Mouse (Mus musculus) embryonic facial prominence, embryonic 11.5 days (tissue): Measurements from ENCODE around the gene Mcrip1. TPM values are rescaled to one million over a fixed set of nuclear protein-coding genes. Genes with fewer than 3 reads are reported as not detected.
A peak's percentile ranks its signal among the peaks of the same experiment; 100 is the strongest.

Experiments used
- ATAC-seq: fragments of 200-750 bp; cut with Nextera tagmentation; replicated peaks from 2 replicates; pipeline ENCODE4 v1.8.0; 2017; ENCODE audit warnings: low read depth; ENCODE audit not compliant: insufficient number of reproducible peaks, low FRiP score, low TSS enrichment
- DNase-seq: peaks from one replicate; pipeline ENCODE4 v3.0.0-alpha.2; 2015; ENCODE audit warnings: low spot score
- H3K27ac ChIP-seq: fragments of 300-500 bp; sonication (generic); replicated peaks from 2 replicates; pipeline ENCODE4 v1.5.1; 2014; ENCODE audit warnings: mild to moderate bottlenecking, low read depth, low read length, control low read depth
- H3K27me3 ChIP-seq: fragments of 300-500 bp; sonication (generic); 2 replicates; pipeline ENCODE4 v1.6.1; 2014; ENCODE audit warnings: mild to moderate bottlenecking, low read length, moderate library complexity, mixed read lengths; ENCODE audit not compliant: control insufficient read depth, insufficient read depth
- H3K36me3 ChIP-seq: fragments of 300-500 bp; sonication (generic); replicated peaks from 2 replicates; pipeline ENCODE4 v1.6.1; 2014; ENCODE audit warnings: low read depth, mild to moderate bottlenecking, low read length, moderate library complexity, mixed read lengths; ENCODE audit not compliant: control insufficient read depth, insufficient read depth
- H3K4me1 ChIP-seq: fragments of 300-500 bp; sonication (generic); 2 replicates; pipeline ENCODE4 v1.6.1; 2014; ENCODE audit warnings: low read length, mixed read lengths; ENCODE audit not compliant: control insufficient read depth, insufficient read depth
- H3K4me2 ChIP-seq: fragments of 300-500 bp; sonication (generic); 2 replicates; pipeline ENCODE4 v1.6.1; 2014; ENCODE audit warnings: low read depth, mild to moderate bottlenecking, control low read depth, low read length, moderate library complexity
- H3K4me3 ChIP-seq: fragments of 300-500 bp; sonication (generic); 2 replicates; pipeline ENCODE4 v1.5.1; 2014; ENCODE audit warnings: low read depth, low read length, control low read depth
- H3K9ac ChIP-seq: fragments of 300-500 bp; sonication (generic); replicated peaks from 2 replicates; pipeline ENCODE4 v1.6.1; 2014; ENCODE audit warnings: mild to moderate bottlenecking, control low read depth, low read length
- H3K9me3 ChIP-seq: fragments of 300-500 bp; sonication (generic); replicated peaks from 2 replicates; pipeline ENCODE4 v1.6.1; 2016; ENCODE audit warnings: mild to moderate bottlenecking, low read length, inconsistent platforms, mixed read lengths; ENCODE audit not compliant: control insufficient read depth
- WGBS: fragments of 180-500 bp; shearing (Covaris S2); extraction: QIAGEN DNeasy Blood & Tissue Kit; methylation state at CpG from one replicate; pipeline ENCODE4 v1.1.7; 2014; 5-methylcytosine and 5-hydroxymethylcytosine counted together
- polyA plus RNA-seq: library from polyadenylated mRNA; unstranded; fragments of >200 nt; fragmentation: Nextera tagmentation; extraction: Ambion mirVana; gene quantifications from 2 replicates; pipeline ENCODE4 v1.2.1, GENCODE M21; 2014

Mcrip1 gene
- polyA plus RNA-seq, 1 experiment from 2014 or later, result 223 TPM

DNA sequence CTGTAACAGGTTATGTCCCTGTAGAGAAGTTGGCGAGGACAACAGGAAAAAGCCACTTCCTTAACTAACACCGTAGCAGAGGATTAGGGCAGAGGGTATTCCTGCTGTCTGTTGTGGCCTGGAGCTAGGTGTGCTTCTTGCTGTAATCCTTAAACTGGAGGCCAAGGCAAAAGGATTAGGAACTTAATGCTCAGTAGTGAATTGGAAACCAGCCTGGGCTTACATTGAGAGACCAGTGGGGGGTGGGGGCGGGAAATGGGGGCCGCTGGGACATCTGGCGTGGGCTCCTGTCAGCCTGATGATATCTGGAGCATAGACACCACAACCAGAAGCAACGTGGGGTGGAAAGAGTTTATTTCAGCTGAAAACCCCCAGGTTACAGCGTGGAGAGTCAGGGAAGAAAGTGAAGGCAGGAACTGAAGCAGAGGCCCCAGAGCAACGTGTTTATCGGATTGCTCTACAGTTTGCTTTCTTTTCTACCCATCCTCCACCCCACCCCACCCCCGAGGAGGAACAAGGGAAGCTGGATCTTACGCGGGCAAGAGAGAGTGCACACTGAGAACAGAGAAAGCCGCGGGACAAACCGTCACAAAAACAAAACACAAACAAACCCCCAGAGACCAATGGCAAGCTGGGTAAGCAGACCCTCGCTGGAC, 39.0 kb downstream of the Mcrip1 start:
- no peak overlapping the region; the same call in 1 of the 2 replicates for H3K27ac ChIP-seq
- DNase-seq, result peak; percentile 48
- 4% methylated on average over 16 of the region's 16 CpGs for WGBS

DNA sequence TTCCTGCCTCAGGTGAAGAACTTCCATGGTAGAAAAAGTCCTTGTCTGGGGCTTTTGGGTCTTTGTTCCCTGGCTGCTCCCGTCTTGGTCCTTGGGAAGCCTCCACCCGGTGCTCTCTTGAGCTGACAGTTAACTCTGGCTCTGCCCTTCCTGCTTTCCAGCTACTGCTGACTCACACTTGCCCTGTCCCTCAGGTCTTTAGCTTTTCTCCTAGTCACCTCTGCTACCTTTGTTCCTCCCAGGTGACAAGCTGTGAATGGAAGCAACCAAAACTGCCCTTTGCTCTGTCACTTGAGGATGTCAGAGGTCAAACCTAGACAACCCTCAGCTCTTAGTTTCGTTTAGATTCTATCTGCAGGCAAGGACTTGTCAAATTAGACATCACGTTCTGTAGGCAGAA, 39.6 kb downstream of the Mcrip1 start:
- Histone ChIP-seq H3K4me1 (no peaks in the 10 kb centered on the region; the same call in 1 of the 2 replicates), H3K9ac (no peak overlapping the region), H3K27me3 (no peaks in the 10 kb centered on the region), H3K4me2 (no peak overlapping the region), H3K36me3 (no peaks in the 10 kb centered on the region), H3K4me3 (no peak overlapping the region), H3K27ac (no peak overlapping the region), H3K9me3 (no peaks in the 10 kb centered on the region)
- no peak for ATAC-seq
- WGBS, result 25% methylated on average over 4 of the region's 4 CpGs
- DNase-seq, result no peak

More for the DNA sequence above, 39.0 kb downstream of the Mcrip1 start:
- H3K9ac ChIP-seq, result peak overlapping the region; percentile 61
- peak overlapping the region; percentile 40 for H3K4me2 ChIP-seq
- H3K4me1 ChIP-seq, result no peaks in the 10 kb centered on the region; the same call in 1 of the 2 replicates
- no peak for ATAC-seq
- no peaks in the 10 kb centered on the region for H3K27me3 ChIP-seq
- H3K9me3 ChIP-seq, result no peaks in the 10 kb centered on the region
- 0 out of 2 replicates have a peak overlapping the region, but pooled peaks have one; percentile 6 for H3K4me3 ChIP-seq
- no peaks in the 10 kb centered on the region for H3K36me3 ChIP-seq

DNA sequence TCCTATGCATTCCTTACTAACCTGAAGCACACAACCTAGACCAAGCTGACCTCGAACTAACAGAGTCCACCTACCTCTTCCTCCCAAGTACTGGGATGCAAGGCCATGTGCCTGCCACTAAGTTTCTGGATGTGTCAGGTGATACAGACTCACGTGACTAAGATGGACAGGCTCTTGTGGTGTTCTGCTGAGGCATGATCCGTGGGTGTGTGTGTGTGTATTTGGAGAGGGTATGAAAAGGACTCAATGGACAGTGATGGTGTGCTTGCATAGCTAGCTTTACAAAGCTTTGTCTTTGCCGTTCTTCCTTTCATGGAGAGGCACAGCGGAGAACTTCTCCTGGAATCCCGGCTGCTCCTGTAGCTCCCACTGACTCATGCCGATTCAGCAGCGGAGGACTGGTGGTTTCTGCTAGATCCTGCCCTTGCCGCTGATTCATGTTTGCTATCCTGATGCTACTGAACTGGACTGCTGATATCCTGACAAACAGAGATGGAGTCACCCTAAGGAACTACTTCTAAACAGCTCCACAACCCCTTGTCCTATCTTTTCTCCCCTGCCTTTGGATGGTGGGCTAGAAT, 41.1 kb downstream of the Mcrip1 start:
- no peaks in the 10 kb centered on the region for H3K9me3 ChIP-seq
- DNase-seq (no peak), ATAC-seq (no peak)
- no peak overlapping the region for H3K9ac ChIP-seq
- no peaks in the 10 kb centered on the region; the same call in 1 of the 2 replicates for H3K4me1 ChIP-seq
- H3K27me3 ChIP-seq, result no peaks in the 10 kb centered on the region
- WGBS, result 89% methylated on average over 9 of the region's 9 CpGs
- no peak overlapping the region for H3K4me3 ChIP-seq
- H3K27ac ChIP-seq, result no peak overlapping the region
- H3K36me3 ChIP-seq, result no peaks in the 10 kb centered on the region
- H3K4me2 ChIP-seq, result no peak overlapping the region

DNA sequence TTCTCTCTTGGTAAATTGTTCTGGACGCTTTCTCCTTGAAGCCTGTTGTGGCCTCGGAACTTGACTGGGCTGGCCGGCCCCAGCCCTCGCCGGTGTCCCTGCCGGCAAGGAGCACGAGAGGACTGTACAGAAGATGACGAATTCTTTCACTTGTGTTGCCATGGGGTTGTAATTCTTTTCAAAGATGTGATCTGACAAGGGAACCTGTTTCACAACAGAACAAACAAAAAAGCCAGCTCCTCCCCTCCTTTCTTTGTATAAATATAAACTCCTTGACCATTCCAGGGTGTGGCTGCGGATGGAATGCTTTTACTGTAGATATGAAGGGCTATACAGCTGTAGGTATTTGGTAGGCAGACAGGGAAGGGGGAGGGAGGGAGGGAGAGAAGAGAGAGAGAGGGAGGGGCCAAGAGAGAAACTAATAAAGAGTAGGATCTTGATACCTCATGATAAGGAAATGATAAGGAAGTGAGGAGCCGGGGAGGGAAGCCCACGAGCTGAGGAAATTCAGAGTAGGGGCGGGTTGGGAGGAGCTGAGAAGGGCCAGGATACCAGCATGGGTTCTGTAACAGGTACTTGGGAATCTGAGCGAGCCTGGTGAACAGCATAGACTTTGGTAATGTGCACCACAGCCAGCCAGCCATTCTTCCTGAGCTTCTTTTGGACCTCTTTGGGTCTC, 41.8 kb downstream of the Mcrip1 start:
- WGBS, result 78% methylated on average over 13 of the region's 13 CpGs

DNA sequence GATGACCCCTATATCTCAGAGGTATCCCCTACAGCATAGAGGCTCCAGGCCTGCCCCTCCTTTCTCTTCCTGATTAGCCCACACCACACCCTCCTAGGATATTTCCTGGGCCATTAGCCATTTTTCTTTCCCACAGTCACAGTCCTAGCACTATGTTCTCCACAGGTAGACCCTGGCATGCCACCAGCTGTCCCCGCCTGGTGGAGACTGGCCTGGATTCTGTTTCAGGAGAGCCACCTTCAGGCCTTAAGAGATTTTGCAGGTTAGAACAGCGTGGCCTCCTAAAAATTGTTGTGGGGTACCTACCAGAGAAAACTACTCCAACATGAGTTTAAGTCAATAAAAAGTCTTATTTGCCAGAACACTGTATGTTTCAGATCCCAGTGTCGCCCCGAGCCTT, 42.6 kb downstream of the Mcrip1 start:
- Histone ChIP-seq H3K4me3 (no peak overlapping the region), H3K4me2 (no peak overlapping the region), H3K9me3 (no peaks in the 10 kb centered on the region), H3K27me3 (no peaks in the 10 kb centered on the region), H3K36me3 (no peaks in the 10 kb centered on the region), H3K9ac (no peak overlapping the region), H3K27ac (no peak overlapping the region), H3K4me1 (no peaks in the 10 kb centered on the region; the same call in 1 of the 2 replicates)
- ATAC-seq (no peak), DNase-seq (no peak)
- 65% methylated on average over 4 of the region's 4 CpGs for WGBS

More for the DNA sequence above, 41.8 kb downstream of the Mcrip1 start:
- ATAC-seq, result no peak
- H3K4me2 ChIP-seq, result no peak overlapping the region
- no peaks in the 10 kb centered on the region for H3K36me3 ChIP-seq
- no peak overlapping the region for H3K4me3 ChIP-seq
- no peaks in the 10 kb centered on the region for H3K27me3 ChIP-seq
- no peaks in the 10 kb centered on the region; the same call in 1 of the 2 replicates for H3K4me1 ChIP-seq
- no peak for DNase-seq
- no peak overlapping the region for H3K9ac ChIP-seq
- no peak overlapping the region for H3K27ac ChIP-seq
- no peaks in the 10 kb centered on the region for H3K9me3 ChIP-seq

DNA sequence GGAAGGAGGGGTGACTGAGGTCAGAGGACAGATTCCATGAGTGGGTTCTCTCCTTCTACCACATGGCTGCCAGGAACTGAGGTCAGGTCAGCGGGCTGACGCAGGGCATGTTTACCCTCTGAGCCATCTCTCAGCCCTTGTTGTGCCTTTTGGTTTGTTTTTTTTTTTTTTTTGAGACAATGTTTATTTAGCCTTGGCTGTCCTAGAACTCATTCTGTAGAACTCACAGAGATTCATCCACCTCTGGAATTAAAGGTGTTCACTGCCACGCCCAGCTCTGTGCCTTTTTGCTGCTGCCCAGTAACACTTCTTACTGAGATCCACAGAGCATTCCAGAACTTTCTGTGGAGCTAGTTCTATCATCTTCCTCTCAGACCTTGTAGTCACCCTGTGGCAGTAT, 43.9 kb downstream of the Mcrip1 start:
- Histone ChIP-seq H3K4me3 (no peak overlapping the region), H3K27ac (no peak overlapping the region), H3K27me3 (no peaks in the 10 kb centered on the region), H3K4me2 (no peak overlapping the region), H3K36me3 (no peaks in the 10 kb centered on the region), H3K9ac (no peak overlapping the region), H3K9me3 (no peaks in the 10 kb centered on the region), H3K4me1 (no peaks in the 10 kb centered on the region; the same call in 1 of the 2 replicates)
- 72% methylated on average over 3 of the region's 3 CpGs for WGBS
- DNase-seq, result no peak
- ATAC-seq, result no peak

DNA sequence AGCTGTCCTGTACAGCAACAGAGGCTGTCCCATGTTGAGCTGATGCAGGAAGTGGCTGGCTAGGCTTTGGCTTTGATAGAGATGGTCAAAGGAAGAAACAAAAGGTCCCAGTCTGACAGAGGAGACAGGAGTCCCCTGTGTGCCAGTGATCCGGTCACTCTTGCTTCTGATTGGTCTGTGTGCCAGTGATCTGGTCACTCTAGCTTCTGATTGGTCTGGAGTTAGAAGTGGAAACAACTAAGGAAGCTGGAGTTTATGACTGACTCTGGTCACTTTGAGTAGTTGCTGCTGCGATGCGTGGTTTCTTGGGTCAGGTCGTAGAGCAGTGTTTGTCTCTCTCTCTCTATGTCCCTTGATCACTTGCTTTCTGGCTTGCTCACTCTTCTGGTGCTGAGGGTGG, 47.8 kb downstream of the Mcrip1 start:
- H3K27ac ChIP-seq, result no peak overlapping the region
- 90% methylated on average over 4 of the region's 4 CpGs for WGBS
- no peaks in the 10 kb centered on the region for H3K27me3 ChIP-seq
- no peaks in the 10 kb centered on the region for H3K9me3 ChIP-seq
- no peak overlapping the region for H3K9ac ChIP-seq
- H3K36me3 ChIP-seq, result 0 out of 2 replicates have a peak, but pooled peaks cover 6% of the 10 kb centered on the region
- H3K4me1 ChIP-seq, result no peaks in the 10 kb centered on the region
- ATAC-seq (no peak), DNase-seq (no peak)
- no peak overlapping the region for H3K4me2 ChIP-seq
- no peak overlapping the region for H3K4me3 ChIP-seq

DNA sequence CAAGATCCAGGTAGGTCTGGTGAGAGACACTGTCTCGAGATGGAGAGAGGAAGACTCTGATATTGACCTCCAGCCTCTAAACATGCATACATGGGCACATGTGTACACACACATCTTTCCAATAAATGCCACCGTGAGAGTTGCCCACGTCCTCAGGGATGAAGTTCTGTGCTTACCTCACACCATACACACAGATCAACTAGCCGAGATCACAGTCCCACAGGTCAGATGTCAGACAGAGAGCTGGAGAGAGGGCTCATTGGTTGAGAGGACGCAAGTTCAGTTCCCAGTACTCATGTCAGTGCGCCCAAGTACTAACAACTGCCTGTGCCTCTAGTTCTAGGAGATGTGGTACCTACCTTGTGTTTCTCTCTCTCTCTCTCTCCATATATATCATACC, 48.5 kb downstream of the Mcrip1 start:
- Histone ChIP-seq H3K27me3 (no peaks in the 10 kb centered on the region), H3K4me2 (no peak overlapping the region), H3K4me3 (no peak overlapping the region), H3K9ac (no peak overlapping the region), H3K27ac (no peak overlapping the region), H3K36me3 (0 out of 2 replicates have a peak, but pooled peaks cover 6% of the 10 kb centered on the region), H3K9me3 (no peaks in the 10 kb centered on the region), H3K4me1 (no peaks in the 10 kb centered on the region)
- ATAC-seq (no peak), DNase-seq (no peak)
- 62% methylated on average over 6 of the region's 6 CpGs for WGBS
